Mouse (Mus musculus) liver, embryonic 13.5 days (tissue): Measurements from ENCODE around the gene Rasl12. TPM values are rescaled to one million over a fixed set of nuclear protein-coding genes. Genes with fewer than 3 reads are reported as not detected.

Experiments
- ATAC-seq: fragments of 200-750 bp; cut with Nextera tagmentation; 2 replicates; pipeline ENCODE4 v1.8.0; 2017; ENCODE audit warnings: low read depth, mild to moderate bottlenecking, moderate number of reproducible peaks, moderate library complexity
- DNase-seq: peaks from one replicate; pipeline ENCODE4 v3.0.0; 2022
- H3K27ac ChIP-seq: fragments of 300-500 bp; sonication (generic); 2 replicates; pipeline ENCODE4 v1.5.1; 2015; ENCODE audit warnings: moderate library complexity, mild to moderate bottlenecking, inconsistent platforms
- H3K27me3 ChIP-seq: fragments of 300-500 bp; sonication (generic); 2 replicates; pipeline ENCODE4 v1.6.1; 2015; ENCODE audit warnings: mild to moderate bottlenecking, inconsistent platforms
- H3K36me3 ChIP-seq: fragments of 300-500 bp; sonication (generic); 2 replicates; pipeline ENCODE4 v1.6.1; 2015; ENCODE audit warnings: mild to moderate bottlenecking, inconsistent platforms
- H3K4me1 ChIP-seq: fragments of 300-500 bp; sonication (generic); replicated peaks from 2 replicates; pipeline ENCODE4 v1.6.1; 2015; ENCODE audit warnings: inconsistent platforms
- H3K4me2 ChIP-seq: fragments of 300-500 bp; sonication (generic); 2 replicates; pipeline ENCODE4 v1.6.1; 2015; ENCODE audit warnings: inconsistent platforms, mild to moderate bottlenecking, moderate library complexity
- H3K4me3 ChIP-seq: fragments of 300-500 bp; sonication (generic); replicated peaks from 2 replicates; pipeline ENCODE4 v1.5.1; 2015; ENCODE audit warnings: mild to moderate bottlenecking, inconsistent platforms
- H3K9ac ChIP-seq: fragments of 300-500 bp; sonication (generic); 2 replicates; pipeline ENCODE4 v1.6.1; 2015; ENCODE audit warnings: mild to moderate bottlenecking, inconsistent platforms
- H3K9me3 ChIP-seq: fragments of 300-500 bp; sonication (generic); replicated peaks from 2 replicates; pipeline ENCODE4 v1.6.1; 2016; ENCODE audit warnings: inconsistent platforms
- WGBS: fragments of 180-500 bp; shearing (Covaris S2); methylation state at CpG from one replicate; pipeline ENCODE4 v1.1.7; 2015; ENCODE audit not compliant: insufficient replicate concordance; 5-methylcytosine and 5-hydroxymethylcytosine counted together
- polyA plus RNA-seq: library from polyadenylated mRNA; unstranded; fragments of >200 nt; fragmentation: Nextera tagmentation; extraction: Ambion mirVana; gene quantifications from 2 replicates; pipeline ENCODE4 v1.2.1, GENCODE M21; 2015

Gene Rasl12
- polyA plus RNA-seq, 1 experiment from 2014 or later: 0.22 TPM

- DNase-seq (no peak), ATAC-seq (no peak)
- Histone ChIP-seq H3K4me1 (no peaks in the 10 kb centered on the region), H3K9me3 (no peaks in the 10 kb centered on the region), H3K27ac (no peak overlapping the region), H3K27me3 (no peaks in the 10 kb centered on the region), H3K4me3 (no peak overlapping the region), H3K4me2 (no peak overlapping the region), H3K9ac (no peak overlapping the region), H3K36me3 (no peaks in the 10 kb centered on the region)
- WGBS: 76% methylated on average over 9 of the region's 9 CpGs
Measured at GRCm38 (mm10) chr9:65375163-65375934, 23.0 kb upstream of the Rasl12 start.

GRCm38 (mm10) chr9:65381017-65381590 is 17.2 kb upstream of the Rasl12 start:
- 56% methylated on average over 4 of the region's 4 CpGs for WGBS

GRCm38 (mm10) chr9:65382031-65382750 is 16.1 kb upstream of the Rasl12 start:
- no peak for ATAC-seq
- no peaks in the 10 kb centered on the region for H3K4me1 ChIP-seq
- no peak overlapping the region for H3K27ac ChIP-seq
- no peaks in the 10 kb centered on the region for H3K36me3 ChIP-seq
- H3K4me3 ChIP-seq: no peak overlapping the region
- H3K4me2 ChIP-seq: no peak overlapping the region
- H3K9me3 ChIP-seq: no peaks in the 10 kb centered on the region
- WGBS: 48% methylated on average over 6 of the region's 6 CpGs
- no peak for DNase-seq
- no peaks in the 10 kb centered on the region for H3K27me3 ChIP-seq
- no peak overlapping the region for H3K9ac ChIP-seq

More at GRCm38 (mm10) chr9:65381017-65381590, 17.2 kb upstream of the Rasl12 start:
- H3K27me3 ChIP-seq: no peaks in the 10 kb centered on the region
- H3K9me3 ChIP-seq: no peaks in the 10 kb centered on the region
- H3K4me3 ChIP-seq: no peak overlapping the region
- no peak overlapping the region for H3K27ac ChIP-seq
- no peaks in the 10 kb centered on the region for H3K36me3 ChIP-seq
- DNase-seq (no peak), ATAC-seq (no peak)
- no peak overlapping the region for H3K9ac ChIP-seq
- H3K4me1 ChIP-seq: no peaks in the 10 kb centered on the region
- no peak overlapping the region for H3K4me2 ChIP-seq

- no peaks in the 10 kb centered on the region for H3K36me3 ChIP-seq
- H3K9me3 ChIP-seq: no peaks in the 10 kb centered on the region
- no peak overlapping the region for H3K4me3 ChIP-seq
- 56% methylated on average over 3 of the region's 3 CpGs for WGBS
- no peak overlapping the region for H3K4me2 ChIP-seq
- no peak overlapping the region for H3K9ac ChIP-seq
- no peaks in the 10 kb centered on the region for H3K4me1 ChIP-seq
- DNase-seq (no peak), ATAC-seq (no peak)
- H3K27me3 ChIP-seq: 0 out of 2 replicates have a peak, but pooled peaks cover 3% of the 10 kb centered on the region
- H3K27ac ChIP-seq: no peak overlapping the region
Measured at GRCm38 (mm10) chr9:65382751-65383097, 15.6 kb upstream of the Rasl12 start.

- Histone ChIP-seq H3K9me3 (no peaks in the 10 kb centered on the region), H3K9ac (no peak overlapping the region), H3K4me2 (no peak overlapping the region), H3K4me3 (no peak overlapping the region), H3K27ac (no peak overlapping the region), H3K27me3 (peaks cover 13% of the 10 kb centered on the region), H3K4me1 (no peaks in the 10 kb centered on the region), H3K36me3 (no peaks in the 10 kb centered on the region)
- ATAC-seq (no peak), DNase-seq (no peak)
- WGBS: 30% methylated on average over 3 of the region's 3 CpGs
Measured at GRCm38 (mm10) chr9:65384276-65384675, 14.0 kb upstream of the Rasl12 start.

- Histone ChIP-seq H3K4me1 (peaks cover 7% of the 10 kb centered on the region; the same call in 1 of the 2 replicates), H3K4me2 (no peak overlapping the region), H3K27ac (no peak overlapping the region), H3K9ac (no peak overlapping the region), H3K4me3 (no peak overlapping the region), H3K9me3 (no peaks in the 10 kb centered on the region), H3K36me3 (no peaks in the 10 kb centered on the region), H3K27me3 (peaks cover 36% of the 10 kb centered on the region)
- 28% methylated on average over 8 of the region's 8 CpGs for WGBS
- no peak for ATAC-seq
- no peak for DNase-seq
Measured at GRCm38 (mm10) chr9:65386373-65387140, 11.7 kb upstream of the Rasl12 start.

- peak overlapping the region; percentile 41 for H3K4me3 ChIP-seq
- 13% methylated on average over 96 of the region's 96 CpGs for WGBS
- DNase-seq (no peak), ATAC-seq (no peak)
- peaks cover 7% of the 10 kb centered on the region; the same call in 1 of the 2 replicates for H3K4me1 ChIP-seq
- no peaks in the 10 kb centered on the region for H3K9me3 ChIP-seq
- no peaks in the 10 kb centered on the region for H3K36me3 ChIP-seq
- no peak overlapping the region for H3K27ac ChIP-seq
- H3K4me2 ChIP-seq: peak overlapping the region; percentile 54
- peaks cover 50% of the 10 kb centered on the region for H3K27me3 ChIP-seq
- H3K9ac ChIP-seq: no peak overlapping the region
Measured at GRCm38 (mm10) chr9:65390752-65391612, 7.3 kb upstream of the Rasl12 start.

- Histone ChIP-seq H3K36me3 (no peaks in the 10 kb centered on the region), H3K9me3 (no peaks in the 10 kb centered on the region), H3K27me3 (peaks cover 50% of the 10 kb centered on the region), H3K4me2 (peak within 1 kb of the TSS; percentile 54), H3K4me1 (peaks cover 7% of the 10 kb centered on the region; the same call in 1 of the 2 replicates), H3K27ac (no peak within 1 kb of the TSS), H3K9ac (no peak within 1 kb of the TSS), H3K4me3 (peak within 1 kb of the TSS; percentile 41)
- no peak for DNase-seq
- 34% methylated on average over 7 of the region's 8 CpGs for WGBS
- ATAC-seq: no peak
Measured at GRCm38 (mm10) chr9:65391613-65391964, 6.7 kb upstream of the Rasl12 start, which contains the start of gene Kbtbd13. Gene Kbtbd13, minus strand, starts transcription at chr9:65391652.

- Histone ChIP-seq H3K27me3 (peaks cover 47% of the 10 kb centered on the region), H3K27ac (no peak overlapping the region), H3K4me3 (no peak overlapping the region), H3K9ac (no peak overlapping the region), H3K9me3 (no peaks in the 10 kb centered on the region), H3K4me2 (no peak overlapping the region), H3K4me1 (peaks cover 7% of the 10 kb centered on the region; the same call in 1 of the 2 replicates), H3K36me3 (no peaks in the 10 kb centered on the region)
- DNase-seq (peak; percentile 34), ATAC-seq (no peak)
- WGBS: 21% methylated on average over 6 of the region's 6 CpGs
Measured at GRCm38 (mm10) chr9:65392638-65393364, 5.5 kb upstream of the Rasl12 start.

GRCm38 (mm10) chr9:65393606-65394005 is 4.7 kb upstream of the Rasl12 start:
- no peaks in the 10 kb centered on the region for H3K36me3 ChIP-seq
- H3K4me3 ChIP-seq: no peak overlapping the region
- H3K27ac ChIP-seq: no peak overlapping the region
- DNase-seq (no peak), ATAC-seq (no peak)
- H3K4me2 ChIP-seq: no peak overlapping the region
- H3K9ac ChIP-seq: no peak overlapping the region
- peaks cover 14% of the 10 kb centered on the region for H3K4me1 ChIP-seq
- no peaks in the 10 kb centered on the region for H3K9me3 ChIP-seq
- H3K27me3 ChIP-seq: peaks cover 43% of the 10 kb centered on the region
- 36% methylated on average over 2 of the region's 2 CpGs for WGBS
